Mouse (Mus musculus) left cerebral cortex, adult 18-20 months (tissue): Measurements from ENCODE around the gene Slc48a1. TPM values are rescaled to one million over a fixed set of nuclear protein-coding genes. Genes with fewer than 3 reads are reported as not detected.

Source experiments
- DNase-seq, 2 experiments: peaks; one replicate each; pipeline ENCODE4 v3.0.0; 2021 to 2022; ENCODE audit warnings: low spot score in 2 of 2, mixed read lengths in 1 of 2
- long read RNA-seq, 2 experiments: library from polyadenylated mRNA; stranded (forward); transcript quantifications; one replicate each; pipeline ENCODE4 v2.0.0; 2021
- total RNA-seq, 2 experiments: library from RNA; stranded (reverse); gene quantifications; 2 replicates each; pipeline ENCODE4 v1.2.3; 2021

The Slc48a1 gene
- total RNA-seq = 100 to 1,000 TPM; 154 to 168 TPM
- long read RNA-seq, experiment 1, transcript Slc48a1-201 (3 exons, 2,536 nt) = major isoform, 455 of 567 reads
- long read RNA-seq, experiment 1, partial matches to known transcripts = 7 of 567 reads
- long read RNA-seq, experiment 1, other reads (novel, unspliced or antisense) = 105 of 567 reads
- long read RNA-seq, experiment 2, transcript Slc48a1-201 (3 exons, 2,536 nt) = major isoform, 335 of 419 reads
- long read RNA-seq, experiment 2, partial matches to known transcripts = 77 of 419 reads
- long read RNA-seq, experiment 2, other reads (novel, unspliced or antisense) = 7 of 419 reads

- DNase-seq = no peak
These were observed at the start of gene Slc48a1 for GRCm38 (mm10) chr15:97778311-97779098. Gene Slc48a1, plus strand, starts transcription at chr15:97778520.

- no peak for DNase-seq
These were observed 49.5 kb upstream of the Slc48a1 start for GRCm38 (mm10) chr15:97728804-97729203.

DNA sequence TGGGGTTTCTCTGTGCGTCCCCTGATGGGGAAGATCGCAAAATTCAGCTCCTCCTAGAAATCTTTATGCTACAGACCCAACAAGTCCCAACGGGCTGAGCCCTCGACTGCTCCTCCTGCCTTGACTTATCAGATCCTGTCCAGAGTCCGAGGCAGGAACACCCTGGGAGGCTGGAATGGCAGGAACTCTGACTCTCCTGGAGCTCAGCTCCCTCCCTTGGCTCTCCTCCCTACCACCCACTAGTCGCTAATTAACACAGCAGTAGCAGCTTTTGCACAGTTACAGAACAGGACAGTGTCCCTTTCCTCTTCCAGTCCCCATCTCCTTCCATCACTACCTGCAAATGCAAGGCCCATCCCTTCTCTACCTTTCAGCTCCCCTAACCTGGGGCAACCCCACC lies 48.0 kb upstream of the Slc48a1 start:
- no peak for DNase-seq

DNA sequence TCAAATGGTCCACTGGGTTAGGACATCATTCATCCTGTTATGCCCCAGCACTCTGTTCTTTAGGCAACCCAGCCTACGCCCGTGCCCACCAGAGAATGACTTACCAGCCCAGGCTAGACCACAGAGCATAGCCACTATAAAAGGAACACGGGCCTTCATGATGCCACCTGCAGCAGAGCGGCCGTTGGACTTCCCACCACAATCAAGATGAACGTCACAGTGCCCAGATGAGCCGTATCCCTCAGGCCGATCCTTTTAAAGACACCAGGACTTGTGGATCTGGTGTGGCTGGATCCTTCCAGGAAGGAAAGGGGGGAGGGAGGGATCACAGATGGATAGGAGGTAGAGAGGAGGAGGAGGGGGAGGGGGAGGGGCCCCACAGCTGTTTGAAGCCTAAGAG lies 47.2 kb upstream of the Slc48a1 start, which contains the start of gene Endou:
Gene Endou, minus strand, starts transcription at position 229 of the 400 bp plus-strand sequence.
- DNase-seq = no peak

- DNase-seq = no peak
These were observed 46.3 kb upstream of the Slc48a1 start for GRCm38 (mm10) chr15:97731988-97732387.

DNA sequence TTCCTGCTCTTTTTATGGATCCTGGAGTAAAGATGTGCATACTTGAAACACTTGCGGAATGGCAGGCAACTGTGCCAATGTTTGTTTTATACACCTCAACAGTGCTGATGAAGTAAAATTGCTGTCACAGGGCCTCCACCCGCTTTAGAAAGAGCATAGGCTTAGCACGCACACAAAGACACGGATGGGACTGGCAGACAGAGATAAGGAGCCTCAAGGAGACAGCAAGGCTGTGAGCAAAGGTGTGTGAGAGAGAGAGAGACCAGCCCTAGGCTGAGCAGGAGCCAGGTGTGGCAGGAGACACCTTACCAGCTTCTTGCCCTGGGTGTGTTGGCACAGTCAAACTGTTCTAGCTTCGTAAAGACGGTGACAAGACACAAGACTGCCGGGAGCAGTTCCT lies 39.4 kb upstream of the Slc48a1 start:
- no peak for DNase-seq

- no peak for DNase-seq
These were observed 38.0 kb upstream of the Slc48a1 start for GRCm38 (mm10) chr15:97740283-97740732.

DNA sequence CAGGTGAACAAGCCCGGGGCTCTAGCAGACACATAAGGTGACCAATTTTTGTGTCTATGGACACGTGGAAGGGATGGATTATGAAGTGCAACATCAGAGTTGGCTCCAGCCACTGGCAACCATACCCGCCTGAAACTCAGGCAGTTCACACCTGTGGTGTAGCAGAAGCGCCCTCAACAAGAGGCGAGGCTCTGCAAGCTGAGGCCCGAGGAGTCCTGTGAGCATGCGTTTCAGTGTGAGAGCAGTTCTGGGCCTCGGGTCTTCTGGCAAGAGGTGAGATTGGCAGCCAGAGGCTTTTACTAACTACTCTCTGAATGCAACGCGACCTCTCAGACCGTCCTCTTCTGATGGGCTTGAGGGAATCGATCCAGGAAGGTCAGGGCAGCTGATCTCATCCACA lies 36.7 kb upstream of the Slc48a1 start:
- DNase-seq = no peak

GRCm38 (mm10) chr15:97742074-97742473 lies 36.2 kb upstream of the Slc48a1 start:
- DNase-seq = no peak

DNA sequence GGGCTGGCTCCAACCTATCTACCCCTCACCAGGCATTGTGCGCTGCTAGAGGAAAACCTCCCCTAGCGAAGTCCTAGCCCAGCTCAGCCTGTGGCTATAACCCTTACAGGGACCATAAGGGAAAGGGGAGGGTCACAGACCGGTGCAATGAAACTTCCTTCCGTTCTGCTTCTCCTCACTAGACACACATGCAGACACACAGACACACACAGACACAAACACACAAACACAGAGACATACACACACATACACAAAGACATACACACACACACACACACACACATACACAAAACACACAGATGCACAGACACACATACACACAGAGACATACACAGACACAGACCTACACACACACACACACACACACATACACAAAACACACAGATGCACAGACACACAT lies 35.7 kb upstream of the Slc48a1 start:
- DNase-seq = no peak

- DNase-seq = no peak
These were observed 35.1 kb upstream of the Slc48a1 start for GRCm38 (mm10) chr15:97743210-97743609.

GRCm38 (mm10) chr15:97743961-97744525 lies 34.3 kb upstream of the Slc48a1 start:
- no peak for DNase-seq

- no peak for DNase-seq
These were observed 33.4 kb upstream of the Slc48a1 start for GRCm38 (mm10) chr15:97744930-97745329.

DNA sequence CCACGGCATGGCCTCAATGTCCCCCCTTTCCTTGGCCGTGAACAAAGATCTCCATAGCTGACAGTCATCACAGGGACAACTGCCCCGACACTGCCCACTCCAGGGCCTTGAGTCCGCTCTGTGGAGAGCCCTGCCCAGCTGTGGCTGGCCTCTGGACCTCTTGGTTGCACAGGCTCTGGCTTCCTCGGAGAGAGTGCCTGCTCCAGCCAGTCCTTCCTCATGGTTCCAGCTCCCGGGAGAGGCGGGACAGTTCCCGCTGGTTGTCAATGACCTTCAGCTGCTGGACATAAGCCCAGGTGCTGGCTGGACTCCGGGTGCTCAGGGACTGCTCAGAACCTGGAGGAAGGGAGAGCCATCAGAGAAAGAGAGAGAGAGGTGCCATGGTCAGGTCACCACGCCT lies 33.0 kb upstream of the Slc48a1 start:
- DNase-seq = no peak

DNA sequence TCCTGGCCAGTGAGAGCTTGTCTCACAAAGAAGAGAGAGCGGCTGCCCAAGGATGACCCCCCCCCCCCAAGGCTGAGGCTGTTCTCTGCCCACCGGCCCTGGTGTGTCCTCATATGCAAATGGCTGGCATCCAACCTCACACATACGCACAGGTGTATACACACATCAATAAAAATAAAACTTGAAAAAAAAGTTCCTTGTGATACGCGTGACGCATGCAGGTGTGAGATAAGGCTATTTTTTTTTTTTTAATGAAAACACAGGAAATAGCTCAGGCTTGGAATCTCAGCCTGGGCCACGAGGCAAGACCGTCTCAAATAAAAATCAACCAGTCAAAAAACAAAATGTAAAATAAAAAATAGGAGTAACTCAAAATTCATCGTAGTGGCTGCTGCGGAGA lies 32.0 kb upstream of the Slc48a1 start:
- no peak for DNase-seq

DNA sequence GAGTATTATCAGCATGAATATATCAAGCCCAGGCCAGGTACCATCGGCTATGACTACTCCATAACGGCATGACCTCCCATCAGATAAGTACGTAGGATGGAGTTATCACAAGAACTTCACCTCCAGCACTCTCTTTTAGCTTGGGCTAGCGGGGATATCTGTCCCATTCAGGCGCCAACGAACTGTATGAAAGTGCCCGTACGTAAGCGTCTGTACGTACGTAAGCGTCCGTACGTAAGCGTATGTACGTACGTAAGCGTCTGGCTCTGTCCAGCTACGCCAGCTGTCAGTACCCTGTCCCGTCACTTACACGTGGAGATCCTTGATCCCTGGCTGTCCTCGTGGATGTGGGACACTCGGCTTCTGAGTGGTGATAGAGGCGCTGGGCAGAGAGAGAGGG lies 31.6 kb upstream of the Slc48a1 start:
- DNase-seq = no peak

DNA sequence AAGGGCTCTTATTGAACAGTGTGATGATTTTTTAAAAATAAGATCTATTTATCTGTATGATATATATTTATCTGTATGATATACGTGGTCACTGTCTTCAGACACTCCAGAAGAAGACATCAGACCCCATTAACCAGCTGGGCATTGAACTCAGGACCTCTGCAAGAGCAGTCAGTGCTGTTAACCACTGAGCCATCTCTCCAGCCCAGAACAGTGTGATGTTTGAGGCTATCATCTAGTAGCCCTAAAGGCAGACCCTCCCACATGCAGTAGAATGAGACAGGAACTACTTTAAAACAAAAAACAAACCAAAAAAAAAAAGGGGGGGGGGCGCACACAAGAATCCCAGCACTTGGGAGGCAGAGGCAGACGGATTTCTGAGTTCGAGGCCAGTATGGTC lies 30.8 kb upstream of the Slc48a1 start:
- no peak for DNase-seq

DNA sequence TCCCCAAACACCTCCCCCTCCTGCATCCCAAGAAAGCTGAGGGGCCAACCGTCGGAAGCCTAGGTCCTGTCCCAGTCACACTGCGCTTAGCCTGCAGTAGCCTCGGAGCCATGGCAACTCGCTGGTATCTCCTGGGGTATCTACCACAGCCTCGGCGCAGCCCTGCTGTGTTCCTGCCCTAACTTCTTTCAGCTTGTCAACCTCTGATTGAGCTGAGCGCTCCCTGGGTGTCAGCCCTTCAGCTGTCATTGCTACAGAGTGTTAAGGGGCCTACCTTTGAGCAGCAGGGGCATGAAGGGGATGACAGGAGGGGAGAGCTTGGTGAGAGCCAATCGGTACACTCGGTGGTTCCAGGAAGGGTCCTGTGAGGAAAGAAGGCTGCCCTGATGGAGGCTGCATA lies 30.0 kb upstream of the Slc48a1 start:
- no peak for DNase-seq

DNA sequence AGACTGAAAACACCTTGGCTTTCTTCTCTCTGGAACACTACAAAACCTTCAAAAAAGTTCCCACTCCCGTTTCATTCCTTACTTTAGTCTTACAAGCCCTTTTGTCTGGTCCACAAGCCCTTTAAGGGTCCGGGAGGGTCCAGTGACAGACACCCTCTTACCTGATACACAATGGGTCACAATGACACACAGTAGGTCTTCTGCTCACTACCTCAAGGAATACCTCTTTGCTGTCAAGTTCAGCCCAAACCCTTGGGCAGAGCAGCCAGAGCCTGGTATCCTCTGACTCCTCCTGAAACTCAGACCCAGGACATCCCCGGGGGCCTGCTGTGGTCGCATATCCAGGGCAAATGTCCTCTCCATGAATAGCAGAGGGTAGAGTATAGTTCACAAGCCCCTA lies 29.4 kb upstream of the Slc48a1 start:
- no peak for DNase-seq

DNA sequence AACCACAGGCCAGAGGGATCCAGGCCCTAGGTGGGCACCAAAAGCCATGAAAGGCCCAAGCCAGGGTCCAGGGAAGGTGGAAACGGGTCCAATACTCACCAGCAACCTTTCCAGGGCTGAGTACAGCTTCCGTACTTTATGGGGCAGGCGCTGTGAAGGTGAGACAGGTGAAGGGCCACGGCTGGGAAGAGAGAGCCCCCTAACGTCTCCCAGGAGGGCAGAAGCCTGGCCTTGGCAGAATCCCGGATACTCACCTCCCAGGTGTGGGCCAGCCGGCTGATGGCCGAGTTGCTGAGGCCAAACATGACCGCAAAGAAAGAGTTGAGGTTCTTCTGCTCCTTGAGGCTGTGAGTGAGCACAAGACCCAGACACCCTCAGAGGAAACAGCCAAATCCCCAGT lies 28.9 kb upstream of the Slc48a1 start:
- DNase-seq = no peak

DNA sequence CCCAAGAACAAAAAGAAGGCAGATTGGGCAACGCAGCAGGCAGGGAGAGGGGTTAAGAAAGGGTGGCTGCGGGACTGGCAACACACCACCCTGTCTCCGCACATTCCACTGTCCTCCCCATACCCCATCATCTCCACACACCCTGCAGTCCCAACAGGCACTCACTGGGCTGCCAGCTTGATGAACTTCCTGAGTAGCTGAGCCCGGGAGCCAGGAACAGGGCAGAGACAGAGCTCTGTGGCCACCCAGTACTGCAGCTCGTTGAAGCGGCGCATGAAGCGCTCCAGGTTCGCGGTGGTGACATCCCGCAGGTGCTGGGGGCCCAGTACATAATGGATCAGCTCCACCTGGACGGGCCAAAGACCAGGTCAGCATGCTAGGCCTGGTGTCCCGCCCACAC lies 28.5 kb upstream of the Slc48a1 start:
- no peak for DNase-seq

- peak; percentile 71 to 74 for DNase-seq
These were observed 27.6 kb upstream of the Slc48a1 start for GRCm38 (mm10) chr15:97750697-97751096.
